Mouse (Mus musculus) right cerebral cortex, postnatal 4 days (tissue): ENCODE measurements at regions not wholly inside any gene's neighbourhood (a gene's known extent, or its start where the extent isn't known, plus 50 kb on each side); places are given as distances from the start of the nearest gene placed in this dataset.

Experiments used
- DNase-seq: peaks from one replicate; pipeline ENCODE4 v3.0.0-alpha.2; 2022

- no peak for DNase-seq
Observed at GRCm38 (mm10) chr2:105454353-105454752, 55.2 kb upstream of the Rcn1 start.

- DNase-seq = no peak
Observed at GRCm38 (mm10) chr2:105454836-105455235, 55.7 kb upstream of the Rcn1 start.

GRCm38 (mm10) chr2:105458643-105459042, 59.5 kb upstream of the Rcn1 start:
- no peak for DNase-seq

GRCm38 (mm10) chr2:105459512-105459911, 60.4 kb upstream of the Rcn1 start:
- no peak for DNase-seq

GRCm38 (mm10) chr2:105465630-105466029, 66.5 kb upstream of the Rcn1 start:
- DNase-seq = no peak

GRCm38 (mm10) chr2:105468930-105469329, 69.8 kb upstream of the Rcn1 start:
- DNase-seq = peak; percentile 61

- no peak for DNase-seq
Observed at GRCm38 (mm10) chr2:105476028-105476677, 77.0 kb upstream of the Rcn1 start.

- DNase-seq = no peak
Observed at GRCm38 (mm10) chr2:105481990-105482592, 83.0 kb upstream of the Rcn1 start.

- no peak for DNase-seq
Observed at GRCm38 (mm10) chr2:105484496-105484895, 85.4 kb upstream of the Rcn1 start.

GRCm38 (mm10) chr2:105485286-105485685, 86.2 kb upstream of the Rcn1 start:
- DNase-seq = no peak

- DNase-seq = no peak
Observed at GRCm38 (mm10) chr2:105495796-105496195, 96.7 kb upstream of the Rcn1 start.

GRCm38 (mm10) chr2:105504197-105504596, 105.1 kb upstream of the Rcn1 start:
- DNase-seq = no peak

- no peak for DNase-seq
Observed at GRCm38 (mm10) chr2:105505554-105505953, 106.4 kb upstream of the Rcn1 start.

- no peak for DNase-seq
Observed at GRCm38 (mm10) chr2:105507160-105507559, 108.0 kb upstream of the Rcn1 start.

- DNase-seq = no peak
Observed at GRCm38 (mm10) chr2:105510816-105511215, 111.7 kb upstream of the Rcn1 start.

GRCm38 (mm10) chr2:105511690-105512089, 112.6 kb upstream of the Rcn1 start:
- no peak for DNase-seq

- DNase-seq = no peak
Observed at GRCm38 (mm10) chr2:105514226-105514625, 115.1 kb upstream of the Rcn1 start.

- DNase-seq = no peak
Observed at GRCm38 (mm10) chr2:105514881-105515280, 115.8 kb upstream of the Rcn1 start.

GRCm38 (mm10) chr2:105515326-105515725, 116.2 kb upstream of the Rcn1 start:
- DNase-seq = no peak

GRCm38 (mm10) chr2:105516267-105517133, 117.4 kb upstream of the Rcn1 start:
- DNase-seq = no peak

GRCm38 (mm10) chr2:105521841-105522240, 122.7 kb upstream of the Rcn1 start:
- DNase-seq = no peak

GRCm38 (mm10) chr2:105523297-105523802, 124.2 kb upstream of the Rcn1 start:
- DNase-seq = peak; percentile 67

- DNase-seq = no peak
Observed at GRCm38 (mm10) chr2:105525111-105525610, 126.0 kb upstream of the Rcn1 start.
